Mouse (Mus musculus) kidney, embryonic 15.5 days (tissue): Measurements from ENCODE around the gene Tmub2. TPM values are rescaled to one million over a fixed set of nuclear protein-coding genes. Genes with fewer than 3 reads are reported as not detected.

Source experiments
- ATAC-seq: fragments of 200-750 bp; cut with Nextera tagmentation; replicated peaks from 2 replicates; pipeline ENCODE4 v1.8.0; 2017; ENCODE audit warnings: moderate TSS enrichment; ENCODE audit not compliant: low FRiP score
- H3K27ac ChIP-seq: fragments of 300-500 bp; sonication (generic); 2 replicates; pipeline ENCODE4 v1.5.1; 2015; ENCODE audit warnings: mild to moderate bottlenecking, inconsistent platforms
- H3K27me3 ChIP-seq: fragments of 300-500 bp; sonication (generic); 2 replicates; pipeline ENCODE4 v1.6.1; 2015; ENCODE audit warnings: inconsistent platforms
- H3K36me3 ChIP-seq: fragments of 300-500 bp; sonication (generic); 2 replicates; pipeline ENCODE4 v1.6.1; 2015; ENCODE audit warnings: inconsistent platforms
- H3K4me1 ChIP-seq: fragments of 300-500 bp; sonication (generic); 2 replicates; pipeline ENCODE4 v1.6.1; 2015; ENCODE audit warnings: inconsistent platforms
- H3K4me2 ChIP-seq: fragments of 300-500 bp; sonication (generic); 2 replicates; pipeline ENCODE4 v1.6.1; 2015; ENCODE audit warnings: moderate library complexity, mild to moderate bottlenecking, inconsistent platforms
- H3K4me3 ChIP-seq: fragments of 300-500 bp; sonication (generic); replicated peaks from 2 replicates; pipeline ENCODE4 v1.5.1; 2015; ENCODE audit warnings: mild to moderate bottlenecking, inconsistent platforms
- H3K9ac ChIP-seq: fragments of 300-500 bp; sonication (generic); 2 replicates; pipeline ENCODE4 v1.6.1; 2015; ENCODE audit warnings: mild to moderate bottlenecking, inconsistent platforms
- H3K9me3 ChIP-seq: fragments of 300-500 bp; sonication (generic); replicated peaks from 2 replicates; pipeline ENCODE4 v1.6.1; 2016; ENCODE audit warnings: inconsistent platforms
- WGBS: fragments of 180-500 bp; shearing (Covaris S2); methylation state at CpG from one replicate; pipeline ENCODE4 v1.1.7; 2015; ENCODE audit warnings: mixed read lengths; 5-methylcytosine and 5-hydroxymethylcytosine counted together
- polyA plus RNA-seq: library from polyadenylated mRNA; unstranded; fragments of >200 nt; fragmentation: Nextera tagmentation; extraction: Ambion mirVana; gene quantifications from 2 replicates; pipeline ENCODE4 v1.2.1, GENCODE M21; 2015

The Tmub2 gene
- 48.9 and 57.9 TPM in 2 replicates for polyA plus RNA-seq

DNA sequence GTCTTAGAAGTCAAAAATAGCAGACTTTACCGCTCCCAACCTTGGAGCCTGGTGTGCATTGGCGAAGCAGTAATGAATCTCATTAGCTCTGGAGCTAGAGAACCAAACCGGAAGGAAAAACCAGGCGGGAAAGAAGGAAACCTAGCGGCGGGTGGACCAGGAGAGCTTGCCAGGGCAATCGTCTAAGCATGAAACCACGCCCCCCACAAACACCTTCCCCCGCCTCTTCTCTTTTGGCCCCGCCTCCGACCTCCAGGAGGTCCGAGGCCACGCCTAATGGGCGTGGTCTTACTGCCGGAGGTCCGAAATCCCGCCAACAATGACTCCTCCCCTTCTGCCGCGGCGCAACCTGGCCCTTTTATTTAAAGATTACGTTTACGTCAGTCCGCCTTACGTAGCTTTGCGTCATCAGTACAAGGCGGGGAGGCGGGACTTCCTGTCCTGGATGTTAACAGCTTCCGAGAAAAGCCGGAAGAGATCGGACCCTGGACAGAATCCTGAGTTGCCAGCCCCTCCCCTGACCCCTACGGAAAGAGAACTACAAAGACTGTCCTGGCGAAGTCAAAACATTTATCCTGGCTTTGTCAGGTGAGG is at the start of gene Tmub2:
Gene Tmub2 (plus strand): TSS at position 431 of the 594 bp plus-strand sequence.
- Histone ChIP-seq H3K9me3 (no peaks in the 10 kb centered on the region), H3K36me3 (peaks cover 29% of the 10 kb centered on the region), H3K27ac (peak within 1 kb of the TSS; percentile 90), H3K4me1 (peaks cover 29% of the 10 kb centered on the region), H3K4me2 (peak within 1 kb of the TSS; percentile 76), H3K27me3 (no peaks in the 10 kb centered on the region), H3K4me3 (peak within 1 kb of the TSS; percentile 88), H3K9ac (peak within 1 kb of the TSS; percentile 83)
- under 1% methylated on average over 32 of the region's 32 CpGs for WGBS
- ATAC-seq: peak; percentile 91

DNA sequence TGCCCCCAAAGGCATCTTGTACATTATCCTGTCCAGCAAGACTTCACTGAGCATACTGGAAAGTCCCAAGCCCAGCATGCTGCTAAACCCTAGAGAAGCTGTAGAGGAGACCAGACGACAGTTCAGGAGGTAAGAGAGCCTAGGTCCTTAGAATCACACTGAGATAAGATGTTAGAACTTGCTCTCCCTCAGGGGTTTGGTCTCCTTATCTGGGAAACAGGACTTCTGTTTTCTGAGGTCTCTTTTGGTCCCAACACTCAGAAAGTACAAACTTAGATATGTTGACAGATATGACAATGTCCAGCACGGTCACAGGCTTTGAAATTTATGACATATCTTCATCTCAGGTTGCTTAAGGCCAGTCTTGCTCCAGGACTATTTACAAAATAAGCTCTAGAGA is 48.7 kb upstream of the Tmub2 start:
- no peaks in the 10 kb centered on the region for H3K36me3 ChIP-seq
- H3K4me2 ChIP-seq: no peak overlapping the region
- H3K27ac ChIP-seq: no peak overlapping the region
- ATAC-seq: no peak
- H3K4me3 ChIP-seq: no peak overlapping the region
- H3K9me3 ChIP-seq: no peaks in the 10 kb centered on the region
- H3K9ac ChIP-seq: no peak overlapping the region
- 66% methylated on average over 2 of the region's 2 CpGs for WGBS
- no peaks in the 10 kb centered on the region for H3K4me1 ChIP-seq
- no peaks in the 10 kb centered on the region for H3K27me3 ChIP-seq

DNA sequence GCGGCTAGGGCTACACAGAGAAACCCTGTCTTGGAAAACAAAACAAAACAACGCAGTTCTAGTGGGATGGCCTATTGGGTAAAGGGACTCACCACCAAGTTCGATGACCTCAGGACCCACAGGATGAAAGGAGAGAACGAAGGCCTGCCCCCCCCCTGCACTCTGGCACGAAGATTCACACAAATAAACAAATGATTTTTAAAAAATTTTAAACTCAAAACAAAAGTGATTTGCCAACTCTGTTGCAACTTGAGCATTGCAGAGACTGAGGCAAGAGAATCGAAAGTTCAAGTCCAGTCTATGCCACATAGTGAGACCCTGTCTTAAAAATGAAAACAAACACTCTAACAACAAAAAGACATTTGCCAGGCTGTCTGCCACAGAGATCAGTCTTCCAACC is 44.1 kb upstream of the Tmub2 start:
- Histone ChIP-seq H3K27me3 (no peaks in the 10 kb centered on the region; the same call in 1 of the 2 replicates), H3K9me3 (no peaks in the 10 kb centered on the region), H3K27ac (no peak overlapping the region), H3K36me3 (no peaks in the 10 kb centered on the region), H3K4me2 (no peak overlapping the region), H3K9ac (no peak overlapping the region), H3K4me3 (no peak overlapping the region), H3K4me1 (peaks cover 12% of the 10 kb centered on the region)
- 87% methylated on average over 6 of the region's 6 CpGs for WGBS
- ATAC-seq: no peak

DNA sequence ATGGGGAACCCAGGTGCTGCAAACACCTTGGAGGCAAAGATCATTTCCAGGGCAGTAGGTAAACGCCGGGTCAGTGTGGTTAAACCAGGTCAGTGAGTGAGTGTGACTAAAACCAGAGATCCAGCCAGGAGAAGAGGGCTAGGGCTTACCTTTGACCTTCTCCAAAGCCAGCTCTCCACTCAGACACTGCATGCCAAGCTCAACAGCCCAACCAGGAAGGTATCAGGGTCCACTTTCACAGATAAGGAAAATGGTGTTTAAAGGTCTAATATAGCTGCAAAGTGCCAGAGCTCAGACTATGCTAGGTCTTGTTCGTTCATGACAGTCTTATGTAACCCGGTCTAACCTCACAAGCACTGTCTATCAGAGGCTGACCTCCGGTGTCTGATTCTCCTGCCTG is 43.5 kb upstream of the Tmub2 start:
- H3K4me1 ChIP-seq: peaks cover 12% of the 10 kb centered on the region

DNA sequence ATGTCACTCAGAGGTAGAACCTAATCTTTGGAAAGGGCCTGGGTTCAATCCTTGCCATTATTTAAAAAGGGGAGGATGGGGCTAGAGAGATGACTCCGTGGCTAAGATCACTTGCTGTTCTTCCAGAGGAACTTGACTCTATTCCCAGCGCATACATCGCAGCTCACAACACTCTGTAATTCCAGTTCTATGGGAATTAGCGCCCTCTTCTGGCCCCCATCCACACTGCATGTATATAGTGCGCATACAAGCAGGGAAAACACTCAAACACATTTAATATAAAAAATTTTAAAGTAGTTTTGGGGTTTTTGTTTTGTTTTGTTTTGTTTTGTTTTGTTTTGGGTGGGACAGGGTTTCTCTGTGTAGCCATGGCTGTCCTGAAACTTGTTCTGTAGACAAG is 42.9 kb upstream of the Tmub2 start:
- no peaks in the 10 kb centered on the region for H3K9me3 ChIP-seq
- WGBS: 60% methylated on average over 5 of the region's 5 CpGs
- peaks cover 12% of the 10 kb centered on the region for H3K4me1 ChIP-seq
- H3K36me3 ChIP-seq: no peaks in the 10 kb centered on the region
- no peak overlapping the region for H3K9ac ChIP-seq
- no peak overlapping the region for H3K4me2 ChIP-seq
- no peak for ATAC-seq
- no peak overlapping the region for H3K27ac ChIP-seq
- H3K27me3 ChIP-seq: no peaks in the 10 kb centered on the region; the same call in 1 of the 2 replicates
- H3K4me3 ChIP-seq: no peak overlapping the region

More for the DNA sequence above, 43.5 kb upstream of the Tmub2 start:
- Histone ChIP-seq H3K4me2 (no peak overlapping the region), H3K9ac (no peak overlapping the region), H3K4me3 (no peak overlapping the region), H3K27me3 (no peaks in the 10 kb centered on the region; the same call in 1 of the 2 replicates), H3K36me3 (no peaks in the 10 kb centered on the region), H3K27ac (no peak overlapping the region), H3K9me3 (no peaks in the 10 kb centered on the region)
- no peak for ATAC-seq
- WGBS: 84% methylated on average over 5 of the region's 5 CpGs

DNA sequence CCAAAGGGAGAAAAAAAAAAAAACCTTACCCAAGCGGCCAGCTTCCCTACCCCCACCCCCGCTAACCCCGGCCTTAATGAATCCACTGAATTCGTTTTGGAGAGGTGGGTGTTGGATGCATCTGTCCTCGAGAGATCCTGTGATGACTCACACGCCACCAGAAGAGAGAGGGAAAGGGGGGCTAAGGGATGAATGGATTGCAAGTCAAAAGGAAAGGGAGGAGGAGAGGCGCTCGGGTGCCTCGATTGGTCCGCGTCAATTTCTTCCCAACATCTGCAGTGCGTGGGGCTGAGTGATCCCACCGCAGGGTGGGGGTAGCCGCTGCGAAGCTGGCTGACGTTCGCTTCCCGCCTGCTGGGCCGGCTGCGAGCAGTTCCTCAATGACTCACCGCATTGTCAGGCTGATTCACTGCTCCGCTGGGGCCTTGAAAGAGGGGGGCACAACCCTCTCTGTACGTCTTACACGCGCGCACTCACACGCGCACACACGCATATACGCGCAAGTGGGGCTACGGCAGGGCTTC is 39.7 kb upstream of the Tmub2 start:
- peak overlapping the region; percentile 45 for H3K9ac ChIP-seq
- under 1% methylated on average over 32 of the region's 32 CpGs for WGBS
- no peaks in the 10 kb centered on the region for H3K9me3 ChIP-seq
- H3K36me3 ChIP-seq: no peaks in the 10 kb centered on the region
- peak overlapping the region; percentile 40 for H3K4me3 ChIP-seq
- peaks cover 23% of the 10 kb centered on the region for H3K4me1 ChIP-seq
- ATAC-seq: peak; percentile 44; the same call in 1 of the 2 replicates
- H3K27me3 ChIP-seq: no peaks in the 10 kb centered on the region; the same call in 1 of the 2 replicates
- peak overlapping the region; percentile 76 for H3K4me2 ChIP-seq
- 0 out of 2 replicates have a peak overlapping the region, but pooled peaks have one; percentile 11 for H3K27ac ChIP-seq

DNA sequence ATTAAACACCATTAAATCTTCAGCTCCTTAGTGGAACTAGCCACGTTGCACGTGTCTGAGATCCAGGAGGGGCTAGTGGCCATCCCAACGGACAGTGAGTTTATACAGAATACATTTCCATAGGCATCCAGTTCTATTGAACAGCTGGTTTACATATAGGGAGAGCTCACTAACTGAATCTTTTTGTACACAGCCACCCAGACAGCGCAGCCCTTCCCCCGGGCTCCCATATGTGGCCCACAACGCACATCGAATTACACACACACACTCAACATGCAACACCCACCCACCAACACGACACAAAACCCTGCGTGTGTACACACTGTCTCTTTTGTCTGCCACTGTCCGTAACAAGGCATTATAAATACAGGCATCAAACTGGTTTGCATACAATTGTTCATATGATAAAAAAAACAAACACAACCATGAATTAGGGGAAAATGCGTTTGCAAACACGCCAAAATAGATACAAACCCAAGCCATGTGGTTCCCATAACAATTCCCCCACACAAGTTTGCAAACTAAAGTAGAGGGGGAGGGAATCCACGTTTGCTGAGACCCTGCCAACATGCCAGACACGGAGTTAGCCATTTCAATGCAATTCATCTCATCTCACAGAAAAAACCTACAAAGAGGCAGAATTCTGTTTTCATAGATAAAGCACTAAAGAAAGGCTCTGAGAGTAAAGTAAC is 39.0 kb upstream of the Tmub2 start:
- peaks cover under 1% of the 10 kb centered on the region for H3K36me3 ChIP-seq
- WGBS: 59% methylated on average over 14 of the region's 14 CpGs
- H3K4me1 ChIP-seq: peaks cover 24% of the 10 kb centered on the region
- H3K9ac ChIP-seq: no peak overlapping the region
- no peaks in the 10 kb centered on the region; the same call in 1 of the 2 replicates for H3K27me3 ChIP-seq
- H3K4me3 ChIP-seq: peak overlapping the region; percentile 40
- peak overlapping the region; percentile 76 for H3K4me2 ChIP-seq
- 0 out of 2 replicates have a peak overlapping the region, but pooled peaks have one; percentile 11 for H3K27ac ChIP-seq
- no peak for ATAC-seq
- no peaks in the 10 kb centered on the region for H3K9me3 ChIP-seq

DNA sequence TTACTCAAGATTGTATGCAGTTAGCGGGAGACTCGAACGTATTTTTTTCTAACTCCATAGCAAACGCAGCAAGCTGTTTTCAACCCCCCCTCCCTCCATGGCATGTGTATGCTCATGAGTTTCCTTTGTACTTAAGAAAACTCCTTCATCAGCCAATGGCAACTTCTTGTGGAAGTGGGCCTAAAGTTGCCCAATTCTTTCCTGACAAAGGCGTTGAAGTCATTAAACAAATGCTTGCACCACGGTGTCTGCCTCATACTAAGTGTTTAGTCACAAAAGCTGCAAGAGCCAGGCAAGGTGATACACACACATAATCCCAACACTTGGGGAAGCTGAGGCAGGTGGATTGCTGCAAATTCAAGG is 38.5 kb upstream of the Tmub2 start:
- 77% methylated on average over 6 of the region's 6 CpGs for WGBS
- no peak overlapping the region for H3K9ac ChIP-seq
- H3K27ac ChIP-seq: no peak overlapping the region
- no peaks in the 10 kb centered on the region; the same call in 1 of the 2 replicates for H3K27me3 ChIP-seq
- H3K4me2 ChIP-seq: no peak overlapping the region
- H3K36me3 ChIP-seq: peaks cover 6% of the 10 kb centered on the region
- ATAC-seq: no peak
- no peak overlapping the region for H3K4me3 ChIP-seq
- peaks cover 24% of the 10 kb centered on the region for H3K4me1 ChIP-seq
- H3K9me3 ChIP-seq: no peaks in the 10 kb centered on the region

DNA sequence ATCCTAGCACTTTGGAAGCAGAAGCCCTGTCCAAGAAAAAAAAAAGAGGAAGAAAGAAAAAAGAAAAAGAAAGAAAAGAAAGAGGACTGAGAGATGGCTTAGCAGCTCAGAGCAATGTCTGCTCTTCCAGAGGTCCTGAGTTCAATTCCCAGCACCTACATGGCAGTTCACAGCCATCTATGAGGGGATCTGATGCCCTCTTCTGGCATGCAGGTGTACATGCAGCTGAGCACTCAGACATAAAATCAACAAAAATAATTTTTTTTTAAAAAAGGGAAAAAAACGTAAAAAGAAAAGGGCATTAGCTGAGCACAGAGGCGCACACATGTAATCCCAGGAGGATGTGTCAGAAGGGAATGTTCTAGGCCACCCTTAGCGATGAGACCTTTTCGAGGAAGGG is 37.9 kb upstream of the Tmub2 start:
- Histone ChIP-seq H3K4me3 (no peak overlapping the region), H3K9ac (no peak overlapping the region), H3K9me3 (no peaks in the 10 kb centered on the region), H3K36me3 (peaks cover 11% of the 10 kb centered on the region), H3K4me1 (peaks cover 24% of the 10 kb centered on the region), H3K4me2 (no peak overlapping the region), H3K27ac (no peak overlapping the region), H3K27me3 (no peaks in the 10 kb centered on the region; the same call in 1 of the 2 replicates)
- no peak for ATAC-seq
- WGBS: 88% methylated on average over 4 of the region's 4 CpGs

DNA sequence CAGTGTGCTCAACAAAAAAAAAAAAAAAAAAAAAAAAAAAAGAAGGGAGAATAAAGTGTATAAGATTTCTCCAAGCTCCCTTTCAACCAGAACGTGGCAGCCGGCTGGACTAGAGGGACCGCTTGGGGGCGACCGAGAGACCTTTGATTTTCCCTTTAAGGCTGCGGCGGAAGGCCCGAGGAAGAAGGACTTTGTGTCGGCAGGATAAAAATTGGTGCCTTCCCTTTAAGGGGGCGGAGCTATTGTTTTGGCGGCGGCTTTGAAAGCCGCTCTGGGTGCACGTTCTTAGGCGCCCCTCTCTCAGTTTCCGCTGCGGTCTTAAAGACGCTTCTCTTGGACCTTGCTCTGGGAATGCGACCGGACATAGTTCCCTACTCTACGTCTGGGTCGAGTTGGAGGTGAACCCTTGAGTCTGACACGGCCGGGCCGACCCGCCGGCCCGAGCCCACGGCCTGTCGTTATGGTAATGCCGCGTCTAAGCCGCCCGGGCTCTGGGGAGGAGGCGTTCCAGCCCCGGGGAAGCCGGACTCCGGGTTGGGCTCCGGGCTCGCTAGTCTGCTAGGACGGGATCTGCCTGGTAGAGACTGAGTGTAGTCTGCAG is 36.0 kb upstream of the Tmub2 start, which contains the start of gene BC030867:
Gene BC030867 (plus strand): TSS at position 253 of the 601 bp plus-strand sequence.
- Histone ChIP-seq H3K4me1 (peaks cover 24% of the 10 kb centered on the region), H3K4me3 (peak within 1 kb of the TSS; percentile 83), H3K9ac (peak within 1 kb of the TSS; percentile 76), H3K27ac (peak within 1 kb of the TSS; percentile 78), H3K4me2 (peak within 1 kb of the TSS; percentile 93), H3K36me3 (peaks cover 11% of the 10 kb centered on the region), H3K27me3 (no peaks in the 10 kb centered on the region; the same call in 1 of the 2 replicates), H3K9me3 (no peaks in the 10 kb centered on the region)
- ATAC-seq: peak; percentile 64
- under 1% methylated on average over 41 of the region's 41 CpGs for WGBS

DNA sequence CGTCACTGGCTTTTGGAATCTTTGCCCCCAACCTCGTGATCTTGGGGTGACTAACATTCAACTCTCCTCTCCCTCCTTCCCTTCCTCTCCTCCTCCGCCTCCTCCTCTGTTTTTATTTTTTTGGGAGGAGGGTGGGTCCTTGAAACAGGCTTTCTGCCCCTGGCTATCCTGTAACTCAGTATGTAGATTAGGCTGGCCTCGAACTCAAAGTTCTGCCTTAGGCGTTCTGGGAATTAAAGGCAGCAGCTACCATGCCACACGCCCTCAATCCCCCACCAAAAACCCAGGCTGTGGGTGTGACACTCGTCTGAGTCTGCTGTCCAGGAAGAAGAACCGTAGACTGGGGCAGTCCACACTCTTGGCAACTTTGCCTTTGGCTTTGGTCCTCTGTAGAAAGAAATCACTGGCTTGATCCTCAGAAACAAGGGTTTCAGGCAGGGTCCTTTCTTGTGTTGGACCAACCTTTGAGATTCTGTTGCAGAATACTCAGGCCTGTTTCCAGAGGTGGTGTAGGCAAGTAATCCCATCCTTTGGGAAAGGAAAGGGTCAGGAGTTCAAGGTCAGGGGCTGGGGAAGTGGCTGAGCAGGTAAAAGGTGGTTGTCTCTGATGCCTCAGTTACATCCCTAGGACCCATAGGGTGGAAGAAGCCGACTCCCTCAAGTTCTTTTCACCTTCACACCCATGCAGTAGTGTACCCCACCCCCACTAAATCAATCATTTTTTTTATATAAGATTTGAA is 35.2 kb upstream of the Tmub2 start:
- H3K9ac ChIP-seq: peak overlapping the region; percentile 76
- H3K4me1 ChIP-seq: peaks cover 23% of the 10 kb centered on the region
- 7% methylated on average over 9 of the region's 9 CpGs for WGBS
- peak overlapping the region; percentile 93 for H3K4me2 ChIP-seq
- peak overlapping the region; percentile 78 for H3K27ac ChIP-seq
- H3K36me3 ChIP-seq: peaks cover 16% of the 10 kb centered on the region
- no peak for ATAC-seq
- no peaks in the 10 kb centered on the region; the same call in 1 of the 2 replicates for H3K27me3 ChIP-seq
- H3K4me3 ChIP-seq: peak overlapping the region; percentile 83
- no peaks in the 10 kb centered on the region for H3K9me3 ChIP-seq
